Mouse (Mus musculus): ENCODE results near the gene Cdcp2. TPM values are rescaled to one million over a fixed set of nuclear protein-coding genes. Genes with fewer than 3 reads are reported as not detected.

Gene Cdcp2
- 0.10 TPM in 1 of 2 replicates, not detected in the other for polyA plus RNA-seq (2015; fragmentation: Nextera tagmentation; extraction: Ambion mirVana)

GRCm38 (mm10) chr4:107096841-107097373 lies at the start of gene Cdcp2:
TSS of gene Cdcp2 (plus strand) at chr4:107096891.

GRCm38 (mm10) chr4:107066252-107067124 lies 30.2 kb upstream of the Cdcp2 start, which contains the start of the genes Mrpl37 and Cyb5rl:
TSS of gene Mrpl37 (minus strand) at chr4:107066868.
TSS of gene Cyb5rl (plus strand) at chr4:107066988.

Other genes starting within 250 kb of the Cdcp2 start
- 36.7 and 49.3 TPM in 2 replicates for gene Ssbp3, start 186.2 kb upstream of the Cdcp2 start, polyA plus RNA-seq (2015; fragmentation: Nextera tagmentation; extraction: Ambion mirVana)
- 108 and 113 TPM in 2 replicates for gene Mrpl37, start 30.0 kb upstream of the Cdcp2 start, polyA plus RNA-seq (2015; fragmentation: Nextera tagmentation; extraction: Ambion mirVana)
- gene Cyb5rl, start 29.9 kb upstream of the Cdcp2 start, polyA plus RNA-seq (2015; fragmentation: Nextera tagmentation; extraction: Ambion mirVana), result 6.4 and 6.9 TPM in 2 replicates
- gene Tmem59, start 81.5 kb downstream of the Cdcp2 start, polyA plus RNA-seq (2015; fragmentation: Nextera tagmentation; extraction: Ambion mirVana), result 304 and 323 TPM in 2 replicates
- 15.1 and 19.8 TPM in 2 replicates for gene Tceanc2, start 82.2 kb downstream of the Cdcp2 start, polyA plus RNA-seq (2015; fragmentation: Nextera tagmentation; extraction: Ambion mirVana)
- not detected in 2 replicates for gene Ldlrad1, start 112.3 kb downstream of the Cdcp2 start, polyA plus RNA-seq (2015; fragmentation: Nextera tagmentation; extraction: Ambion mirVana)
- 15.8 and 19.4 TPM in 2 replicates for gene Lrrc42, start 156.6 kb downstream of the Cdcp2 start, polyA plus RNA-seq (2015; fragmentation: Nextera tagmentation; extraction: Ambion mirVana)
- gene Hspb11, start 156.7 kb downstream of the Cdcp2 start, polyA plus RNA-seq (2015; fragmentation: Nextera tagmentation; extraction: Ambion mirVana), result 47.6 and 49.7 TPM in 2 replicates
- not detected in 2 replicates for gene Dio1, start 210.3 kb downstream of the Cdcp2 start, polyA plus RNA-seq (2015; fragmentation: Nextera tagmentation; extraction: Ambion mirVana)
- 26.2 and 28.9 TPM in 2 replicates for gene Yipf1, start 217.5 kb downstream of the Cdcp2 start, polyA plus RNA-seq (2015; fragmentation: Nextera tagmentation; extraction: Ambion mirVana)